Mouse (Mus musculus) MEL (cell line): ENCODE data around the gene Slc15a1. TPM values are rescaled to one million over a fixed set of nuclear protein-coding genes. Genes with fewer than 3 reads are reported as not detected.

ENCODE experiments used
- DNase-seq: peaks from one replicate; pipeline ENCODE4 v3.0.0; 2011; ENCODE audit warnings: low read depth, low spot score
- H3K27ac ChIP-seq: 2 replicates; pipeline ENCODE4 v1.5.1; 2012; ENCODE audit warnings: low read depth, mild to moderate bottlenecking, control low read depth, low read length, moderate library complexity; ENCODE audit not compliant: control insufficient read depth
- H3K27me3 ChIP-seq, 2 experiments: fragments of 150-350 bp in 1 of 2; sonication (generic) in 1 of 2; 2 replicates each; pipeline ENCODE4 v1.6.1; 2012; ENCODE audit warnings: low read length in 2 of 2, mild to moderate bottlenecking in 2 of 2, improper control_type of control experiment in 1 of 2, moderate library complexity in 1 of 2; ENCODE audit not compliant: insufficient read depth in 2 of 2, control insufficient read depth in 1 of 2
- H3K36me3 ChIP-seq, 2 experiments: 2 replicates each; pipeline ENCODE4 v1.6.1; 2012 to 2014; ENCODE audit warnings: low read length in 2 of 2, improper control_type of control experiment in 1 of 2, inconsistent platforms in 1 of 2, mild to moderate bottlenecking in 1 of 2; ENCODE audit not compliant: insufficient read depth in 2 of 2, control insufficient read depth in 1 of 2
- H3K4me1 ChIP-seq, 2 experiments: fragments of 150-350 bp in 1 of 2; sonication (generic) in 1 of 2; 2 replicates each; pipeline ENCODE4 v1.6.1; 2012; ENCODE audit warnings: low read length in 2 of 2, improper control_type of control experiment in 1 of 2, mild to moderate bottlenecking in 1 of 2; ENCODE audit not compliant: insufficient read depth in 2 of 2, control insufficient read depth in 1 of 2
- H3K4me3 ChIP-seq, 2 experiments: fragments of 150-350 bp in 1 of 2; sonication (generic) in 1 of 2; 2 replicates each; pipeline ENCODE4 v1.5.1; 2012; ENCODE audit warnings: low read depth in 2 of 2, low read length in 2 of 2, mild to moderate bottlenecking in 2 of 2, moderate library complexity in 2 of 2, control low read depth in 1 of 2, improper control_type of control experiment in 1 of 2; ENCODE audit not compliant: control insufficient read depth in 1 of 2, insufficient read depth in 1 of 2
- H3K79me2 ChIP-seq: 2 replicates; pipeline ENCODE4 v1.6.1; 2012; ENCODE audit warnings: mild to moderate bottlenecking, low read length, moderate library complexity; ENCODE audit not compliant: control insufficient read depth, poor library complexity, insufficient read depth
- H3K9ac ChIP-seq: 2 replicates; pipeline ENCODE4 v1.6.1; 2012; ENCODE audit warnings: low read depth, mild to moderate bottlenecking, control low read depth, low read length, moderate library complexity; ENCODE audit not compliant: control insufficient read depth, poor library complexity, severe bottlenecking
- H3K9me3 ChIP-seq: fragments of 150-350 bp; sonication (generic); replicated peaks from 2 replicates; pipeline ENCODE4 v1.6.1; 2012; ENCODE audit warnings: mild to moderate bottlenecking, low read length, improper control_type of control experiment, moderate library complexity; ENCODE audit not compliant: insufficient read depth
- BHLHE40 ChIP-seq: IDR thresholded peaks from 2 replicates; pipeline ENCODE4 v1.6.1; 2012; ENCODE audit warnings: low read depth, mild to moderate bottlenecking, inconsistent platforms, low read length, improper control_type of control experiment, borderline replicate concordance
- EP300 ChIP-seq, 2 experiments: IDR thresholded peaks; 2 replicates each; pipeline ENCODE4 v1.6.1; 2011; ENCODE audit warnings: improper control_type of control experiment in 2 of 2, low read length in 2 of 2, low read depth in 1 of 2, mild to moderate bottlenecking in 1 of 2
- ETS1 ChIP-seq: IDR thresholded peaks from 2 replicates; pipeline ENCODE4 v1.6.1; 2012; ENCODE audit warnings: low read depth, mild to moderate bottlenecking, inconsistent platforms, low read length, improper control_type of control experiment, moderate library complexity
- GABPA ChIP-seq: IDR thresholded peaks from 2 replicates; pipeline ENCODE4 v1.6.1; 2012; ENCODE audit warnings: low read depth, mild to moderate bottlenecking, inconsistent platforms, low read length, improper control_type of control experiment, moderate library complexity
- GATA1 ChIP-seq: IDR thresholded peaks from 2 replicates; pipeline ENCODE4 v1.6.1; 2011; ENCODE audit warnings: low read depth, low read length, improper control_type of control experiment
- HCFC1 ChIP-seq: IDR thresholded peaks from 2 replicates; pipeline ENCODE4 v1.6.1; 2012; ENCODE audit warnings: low read depth, mild to moderate bottlenecking, inconsistent platforms, low read length, improper control_type of control experiment, moderate library complexity
- JUND ChIP-seq: IDR thresholded peaks from 2 replicates; pipeline ENCODE4 v1.6.1; 2011; ENCODE audit warnings: low read depth, mild to moderate bottlenecking, improper control_type of control experiment, low read length
- MEF2A ChIP-seq: IDR thresholded peaks from 2 replicates; pipeline ENCODE4 v1.6.1; 2014; ENCODE audit warnings: low read depth, mild to moderate bottlenecking, inconsistent platforms, low read length, improper control_type of control experiment; ENCODE audit not compliant: poor library complexity, insufficient replicate concordance, severe bottlenecking; ENCODE audit errors: extremely low read depth
- MYB ChIP-seq: IDR thresholded peaks from 2 replicates; pipeline ENCODE4 v1.6.1; 2011; ENCODE audit warnings: mild to moderate bottlenecking, low read depth, low read length, improper control_type of control experiment
- NRF1 ChIP-seq: IDR thresholded peaks from 2 replicates; pipeline ENCODE4 v1.6.1; 2014; ENCODE audit warnings: low read depth, mild to moderate bottlenecking, inconsistent platforms, low read length, improper control_type of control experiment, moderate library complexity; ENCODE audit not compliant: poor library complexity, insufficient read depth, severe bottlenecking
- POLR2A ChIP-seq, 2 experiments: IDR thresholded peaks; 2 replicates each; pipeline ENCODE4 v1.6.1; 2011 to 2012; ENCODE audit warnings: low read length in 2 of 2, mild to moderate bottlenecking in 2 of 2, control low read depth in 1 of 2, improper control_type of control experiment in 1 of 2, low read depth in 1 of 2, moderate library complexity in 1 of 2; ENCODE audit not compliant: control insufficient read depth in 1 of 2, insufficient read depth in 1 of 2, poor library complexity in 1 of 2
- POLR2AphosphoS2 ChIP-seq: IDR thresholded peaks from 2 replicates; pipeline ENCODE4 v1.6.1; 2011; ENCODE audit warnings: low read length, improper control_type of control experiment
- POLR2AphosphoS5 ChIP-seq: IDR thresholded peaks from 2 replicates; pipeline ENCODE4 v1.6.1; 2012; ENCODE audit warnings: low read depth, borderline replicate concordance, mild to moderate bottlenecking, inconsistent platforms, low read length, moderate library complexity, mixed read lengths
- RAD21 ChIP-seq: IDR thresholded peaks from 2 replicates; pipeline ENCODE4 v1.6.1; 2011; ENCODE audit warnings: mild to moderate bottlenecking, low read depth, low read length, improper control_type of control experiment
- SMC3 ChIP-seq: IDR thresholded peaks from 2 replicates; pipeline ENCODE4 v1.6.1; 2011; ENCODE audit warnings: low read depth, low read length, improper control_type of control experiment
- TAL1 ChIP-seq: IDR thresholded peaks from 2 replicates; pipeline ENCODE4 v1.6.1; 2012; ENCODE audit warnings: mild to moderate bottlenecking, inconsistent platforms, low read length, moderate library complexity, mixed read lengths
- TBP ChIP-seq: IDR thresholded peaks from 2 replicates; pipeline ENCODE4 v1.8.0; 2011; ENCODE audit warnings: low read depth, low read length, improper control_type of control experiment
- UBTF ChIP-seq: IDR thresholded peaks from 2 replicates; pipeline ENCODE4 v1.6.1; 2012; ENCODE audit warnings: low read depth, mild to moderate bottlenecking, inconsistent platforms, low read length, improper control_type of control experiment, moderate library complexity, borderline replicate concordance; ENCODE audit not compliant: insufficient read depth
- USF1 ChIP-seq: IDR thresholded peaks from 2 replicates; pipeline ENCODE4 v1.6.1; 2014; ENCODE audit warnings: low read depth, mild to moderate bottlenecking, inconsistent platforms, low read length, improper control_type of control experiment, moderate library complexity
- ZKSCAN1 ChIP-seq: IDR thresholded peaks from 2 replicates; pipeline ENCODE4 v1.6.1; 2012; ENCODE audit warnings: low read depth, mild to moderate bottlenecking, inconsistent platforms, low read length, improper control_type of control experiment, moderate library complexity
- ZMIZ1 ChIP-seq: IDR thresholded peaks from 2 replicates; pipeline ENCODE4 v1.6.1; 2012; ENCODE audit warnings: low read depth, mild to moderate bottlenecking, inconsistent platforms, low read length, improper control_type of control experiment, moderate library complexity
- polyA plus RNA-seq, 2 experiments: library from polyadenylated mRNA; stranded (reverse) in 1 of 2; unstranded in 1 of 2; fragments of >175 nt in 1 of 2; fragments of >200 nt in 1 of 2; gene quantifications; 2 replicates each; pipeline versions ENCODE4 v1.2.1 to v1.2.4; 2012; ENCODE audit warnings: low replicate concordance in 2 of 2, low read depth in 1 of 2; ENCODE audit not compliant: insufficient read length in 2 of 2, insufficient read depth in 1 of 2, missing spikeins in 1 of 2
- total RNA-seq: library from RNA; depleted of rRNA; stranded (reverse); fragments of 300-350 nt; gene quantifications from 2 replicates; pipeline ENCODE4 v1.2.3, GENCODE M21; 2012

Slc15a1 gene
- total and polyA plus RNA-seq, 3 experiments: not detected

DNA sequence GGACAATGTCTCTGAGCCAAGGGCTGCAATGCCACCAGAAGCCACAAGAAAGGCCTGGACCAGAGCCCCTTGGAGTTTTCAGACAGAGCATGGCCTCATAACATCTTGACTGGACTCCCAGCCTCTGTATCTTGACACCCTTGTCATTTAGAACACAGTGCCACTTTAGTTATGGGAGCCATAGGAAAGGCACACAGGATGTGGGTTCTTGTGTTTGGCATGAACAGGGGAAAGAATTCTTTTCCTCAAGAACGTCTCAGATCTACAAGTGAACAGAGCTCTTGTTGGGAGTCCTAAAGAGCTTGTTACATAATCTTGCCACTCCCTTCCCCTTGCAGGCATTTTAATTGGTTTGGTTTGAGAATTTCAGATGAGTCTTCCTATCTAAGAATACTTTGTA lies 5.3 kb downstream of the Slc15a1 start:
- TF ChIP-seq BHLHE40 (no peak), UBTF (no peak)
- H3K79me2 ChIP-seq: no peaks in the 10 kb centered on the region
- no peak overlapping the region for H3K4me3 ChIP-seq
- no peak overlapping the region for H3K27ac ChIP-seq
- H3K4me1 ChIP-seq: no peaks in the 10 kb centered on the region
- H3K27me3 ChIP-seq: peaks cover 0 to 4% of the 10 kb centered on the region in 2 experiments; a peak in 2 of 4 replicates
- H3K9ac ChIP-seq: no peak overlapping the region
- no peaks in the 10 kb centered on the region for H3K36me3 ChIP-seq
- DNase-seq: no peak
- H3K9me3 ChIP-seq: no peaks in the 10 kb centered on the region

DNA sequence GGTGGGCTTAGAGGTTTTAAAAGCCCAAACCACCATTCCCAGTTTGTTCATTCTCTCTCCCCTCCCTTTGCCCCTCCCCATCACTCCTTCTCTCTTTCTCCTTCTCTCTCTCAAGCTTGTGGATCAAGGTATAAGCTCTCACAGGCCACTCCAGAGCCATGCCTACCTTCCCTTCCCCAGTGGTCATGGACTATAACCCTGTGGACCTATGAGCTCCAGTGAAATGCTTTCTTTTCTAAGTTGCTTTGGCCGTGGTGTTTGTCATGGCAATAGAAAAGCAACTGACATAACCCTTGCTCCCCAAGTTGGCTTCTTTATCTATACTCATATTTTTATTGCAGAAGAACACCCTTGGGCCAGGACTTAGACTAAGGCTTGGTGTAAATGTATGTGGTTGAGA lies 7.3 kb downstream of the Slc15a1 start:
- TF ChIP-seq MYB (no peak), GATA1 (no peak)
- no peak overlapping the region for H3K9ac ChIP-seq
- no peaks in the 10 kb centered on the region for H3K79me2 ChIP-seq
- H3K36me3 ChIP-seq: no peaks in the 10 kb centered on the region
- DNase-seq: no peak
- no peaks in the 10 kb centered on the region for H3K4me1 ChIP-seq
- H3K9me3 ChIP-seq: no peaks in the 10 kb centered on the region
- H3K27ac ChIP-seq: no peak overlapping the region
- no peak overlapping the region for H3K4me3 ChIP-seq
- H3K27me3 ChIP-seq: peaks cover 0 to 4% of the 10 kb centered on the region in 2 experiments; a peak in 2 of 4 replicates

DNA sequence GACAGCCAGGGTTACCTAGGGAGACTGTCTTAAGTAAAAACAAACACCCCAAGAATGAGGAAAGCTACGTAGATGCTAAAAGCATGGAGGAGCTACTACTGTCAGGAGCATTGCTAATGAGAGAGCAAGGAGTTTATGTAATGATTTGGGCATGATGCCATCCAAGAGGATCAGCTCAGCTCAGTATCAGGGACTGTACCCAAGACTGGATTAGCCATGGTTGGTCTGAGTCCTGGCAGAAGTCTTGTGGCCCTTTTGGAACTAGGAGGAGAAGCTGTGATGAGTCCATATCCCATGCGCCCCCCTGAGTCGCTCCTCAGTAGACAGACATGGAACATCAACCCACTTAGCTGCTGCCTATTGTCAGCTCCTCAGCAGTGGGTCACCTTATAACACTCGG lies 9.3 kb downstream of the Slc15a1 start:
- H3K27me3 ChIP-seq: peaks cover 0 to 3% of the 10 kb centered on the region in 2 experiments; a peak in 2 of 4 replicates

DNA sequence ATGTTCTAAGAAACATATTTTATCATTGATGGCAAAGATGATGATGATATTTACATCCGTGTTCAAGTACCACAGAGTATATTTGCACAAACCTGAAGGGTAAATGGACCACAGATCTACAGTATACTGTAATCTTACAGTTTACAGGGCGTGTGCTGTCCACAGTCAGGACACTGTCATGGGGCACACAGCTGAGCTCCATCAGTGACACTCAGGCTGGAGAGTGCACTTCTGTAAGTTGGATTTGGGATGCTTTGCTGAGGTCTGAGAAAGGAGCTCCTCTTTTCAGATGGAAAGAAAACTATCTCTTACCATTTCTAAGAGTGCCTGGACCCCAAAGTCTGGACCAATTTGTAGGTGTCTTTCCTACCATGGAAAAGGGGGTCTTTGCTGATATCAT lies 9.9 kb downstream of the Slc15a1 start:
- no peak for DNase-seq
- Histone ChIP-seq H3K4me1 (no peaks in the 10 kb centered on the region), H3K9ac (no peak overlapping the region), H3K27ac (no peak overlapping the region), H3K36me3 (no peaks in the 10 kb centered on the region), H3K9me3 (no peaks in the 10 kb centered on the region), H3K79me2 (no peaks in the 10 kb centered on the region), H3K4me3 (no peak overlapping the region), H3K27me3 (no peaks in the 10 kb centered on the region)
- TF ChIP-seq TBP (no peak), POLR2AphosphoS5 (no peak), ETS1 (no peak), ZMIZ1 (no peak), EP300 (IDR thresholded peaks at IDR 0.05; ENCODE audit: low read depth in 1 of 2, low read length in 2 of 2) (no peak), GATA1 (no peak), NRF1 (no peak), RAD21 (no peak), HCFC1 (no peak), JUND (no peak), USF1 (no peak), MEF2A (no peak), GABPA (no peak), BHLHE40 (no peak), ZKSCAN1 (no peak), SMC3 (no peak)

More for the DNA sequence above, 9.3 kb downstream of the Slc15a1 start:
- H3K9ac ChIP-seq: no peak overlapping the region
- no peak for DNase-seq
- no peak overlapping the region for H3K4me3 ChIP-seq
- TF ChIP-seq POLR2A (IDR thresholded peaks at IDR 0.05; ENCODE audit: control insufficient read depth in 1 of 2, insufficient read depth in 1 of 2, low read depth in 1 of 2, low read length in 2 of 2, poor library complexity in 1 of 2) (no peak), ZMIZ1 (no peak), TAL1 (no peak), POLR2AphosphoS2 (no peak)
- H3K36me3 ChIP-seq: no peaks in the 10 kb centered on the region
- H3K9me3 ChIP-seq: no peaks in the 10 kb centered on the region
- no peaks in the 10 kb centered on the region for H3K4me1 ChIP-seq
- no peak overlapping the region for H3K27ac ChIP-seq
- H3K79me2 ChIP-seq: no peaks in the 10 kb centered on the region
